Mouse (Mus musculus) bone marrow, adult 2 months (tissue): ENCODE data around the gene Abcf2.

Experiments
- CTCF ChIP-seq: fragments of 200-500 bp; IDR thresholded peaks from 2 replicates; pipeline ENCODE4 v1.5.1; 2011; ENCODE audit warnings: low read length, control low read depth; ENCODE audit not compliant: control insufficient read depth, insufficient read depth
- POLR2A ChIP-seq: fragments of 200-500 bp; IDR thresholded peaks from 2 replicates; pipeline ENCODE4 v1.6.1; 2011; ENCODE audit warnings: low read depth, mild to moderate bottlenecking, control low read depth, low read length, borderline replicate concordance; ENCODE audit not compliant: control insufficient read depth

GRCm38 (mm10) chr5:24601071-24601835 is 24.0 kb upstream of the Abcf2 start:
- no peak for TF ChIP-seq POLR2A
- TF ChIP-seq CTCF, result no peak
